Mouse (Mus musculus): ENCODE data around the gene Sh2b1. TPM values are rescaled to one million over a fixed set of nuclear protein-coding genes. Genes with fewer than 3 reads are reported as not detected.
A peak's percentile ranks its signal among the peaks of the same experiment; 100 is the strongest.

The Sh2b1 gene
- polyA plus RNA-seq, 1 experiment: 43.2 TPM

DNA sequence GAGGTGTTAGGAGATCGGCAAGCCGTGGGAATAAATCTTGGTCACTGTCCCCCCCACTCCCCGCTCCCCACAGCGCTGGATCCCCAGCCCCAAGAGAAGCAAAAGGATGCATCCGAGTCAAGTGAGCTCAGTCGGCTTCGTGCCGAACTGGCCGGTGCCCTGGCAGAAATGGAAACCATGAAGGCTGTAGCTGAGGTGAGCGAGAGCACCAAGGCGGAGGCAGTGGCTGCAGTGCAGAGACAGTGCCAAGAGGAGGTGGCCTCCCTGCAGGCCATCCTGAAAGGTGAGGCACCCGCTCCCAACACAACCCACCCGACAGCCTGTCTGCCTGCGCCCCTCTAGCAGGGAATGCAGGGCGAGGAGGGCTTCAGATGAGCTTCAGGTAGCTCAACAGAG is 45.7 kb downstream of the Sh2b1 start:
- 20% methylated on average over 15 of the region's 15 CpGs for WGBS
- no peak for DNase-seq (ENCODE audit: low read depth, low spot score)

DNA sequence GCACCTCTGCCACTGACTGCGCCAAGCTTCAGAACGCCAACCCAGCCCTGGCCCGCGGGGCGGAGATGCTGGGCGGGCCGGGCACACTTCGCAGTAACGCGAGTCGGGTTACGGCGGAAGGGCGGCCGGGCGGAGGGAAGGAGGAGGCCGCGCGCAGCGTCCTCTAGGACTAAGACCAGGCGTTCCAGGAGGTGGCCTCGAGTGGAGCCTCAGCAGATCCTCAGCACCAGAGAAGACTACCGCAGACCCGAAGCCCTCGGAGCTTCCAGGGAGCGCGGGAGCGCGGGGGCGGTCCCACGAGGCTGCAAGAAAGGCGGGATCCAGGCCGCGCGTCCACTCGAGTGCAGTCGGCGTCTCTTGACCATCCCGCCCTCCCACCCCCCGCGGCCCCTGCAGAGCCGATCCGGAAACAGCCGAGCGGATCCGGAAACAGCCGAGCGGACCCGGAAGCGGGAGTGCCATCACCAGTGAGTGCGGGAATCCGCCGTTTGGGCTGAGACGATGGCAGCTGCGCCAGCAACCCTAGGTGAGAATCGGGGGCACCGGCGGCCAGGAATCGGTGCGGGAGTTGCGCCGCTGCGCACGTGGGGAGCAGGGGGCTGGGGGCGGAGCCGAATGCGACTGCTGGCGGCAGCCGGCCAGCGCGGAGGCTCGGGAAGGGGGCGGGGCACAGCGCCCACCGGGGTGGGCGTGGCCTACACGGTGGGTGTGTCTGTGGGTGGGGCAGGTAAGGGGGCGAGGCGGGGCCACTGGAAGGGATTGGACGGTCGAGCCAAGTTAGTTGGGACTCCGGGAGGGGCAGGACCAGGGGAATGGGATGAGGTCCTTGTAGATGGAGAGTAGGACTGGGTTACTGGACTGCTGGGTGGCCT is 46.4 kb downstream of the Sh2b1 start, which contains the start of gene Rabep2:
Gene Rabep2, plus strand, starts transcription at position 129 of the 872 bp plus-strand sequence.
- DNase-seq (ENCODE audit: low read depth, low spot score): peak; percentile 60
- WGBS: under 1% methylated on average over 82 of the region's 82 CpGs

DNA sequence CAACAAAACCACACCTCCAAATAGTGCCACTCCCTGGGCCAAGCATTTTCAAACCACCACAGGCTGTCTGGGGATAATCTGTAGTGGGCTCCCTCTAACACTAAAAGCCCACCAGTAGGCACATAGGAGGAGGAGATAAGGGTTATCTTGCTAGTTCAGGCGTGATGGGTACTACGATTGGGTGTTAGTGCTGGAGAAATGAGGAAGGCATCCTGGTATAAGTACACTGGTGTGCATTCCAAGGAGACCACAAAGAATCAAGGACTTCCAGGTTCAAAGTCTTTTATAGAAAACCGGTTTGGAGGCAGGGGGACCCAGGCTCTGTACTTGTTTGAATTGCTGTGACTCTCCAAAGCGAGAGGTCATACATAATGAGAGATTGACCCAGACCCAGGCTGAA is 47.1 kb downstream of the Sh2b1 start:
- WGBS: 14% methylated on average over 4 of the region's 4 CpGs
- DNase-seq (ENCODE audit: low read depth, low spot score): no peak

DNA sequence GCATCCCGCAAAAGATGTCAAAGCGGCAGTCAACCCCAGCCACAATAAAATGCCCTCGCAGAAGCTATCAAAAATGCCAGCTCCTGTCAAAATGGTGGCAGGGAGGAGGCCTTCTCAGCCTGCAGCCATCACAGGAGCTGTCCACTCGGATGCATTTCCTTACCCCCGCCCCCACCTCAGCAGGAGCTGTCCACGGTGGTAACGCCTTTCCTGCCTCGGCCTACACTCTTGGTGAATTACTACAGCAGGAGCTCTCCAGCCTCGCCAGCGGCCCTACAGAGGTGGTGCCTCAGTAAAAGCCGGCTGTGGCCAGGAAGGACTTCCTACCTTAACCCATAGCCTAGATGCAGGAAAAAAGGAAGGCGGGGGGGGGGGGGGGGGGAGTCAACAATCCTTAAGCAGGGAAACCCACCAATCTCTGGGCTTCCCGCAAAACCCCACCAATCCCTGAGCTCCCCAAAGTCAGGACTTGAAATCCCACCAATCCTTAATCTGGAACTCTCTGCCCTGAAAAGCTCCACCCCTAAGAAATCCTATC is 47.8 kb downstream of the Sh2b1 start:
- WGBS: 68% methylated on average over 13 of the region's 13 CpGs
- DNase-seq (ENCODE audit: low read depth, low spot score): no peak

DNA sequence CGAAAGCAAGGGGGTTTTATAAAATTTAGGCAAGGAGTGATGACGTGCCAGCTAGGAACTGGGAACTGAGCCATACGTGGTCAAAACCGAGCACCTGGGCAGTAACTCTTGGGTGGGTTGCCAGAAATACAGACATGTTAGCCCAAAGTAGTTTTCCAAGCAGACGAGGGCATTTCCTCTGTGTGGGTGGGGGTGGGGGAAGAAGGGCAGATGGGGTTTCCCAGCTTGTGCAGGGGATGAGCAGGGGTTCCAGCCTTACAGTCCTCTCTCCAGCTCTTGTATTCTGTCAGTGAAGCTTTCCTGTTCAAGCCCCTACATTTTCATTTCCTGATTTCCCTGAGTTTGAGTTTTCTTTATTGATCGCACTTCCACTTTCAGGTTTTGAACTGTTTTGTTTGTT is 51.1 kb downstream of the Sh2b1 start:
- 75% methylated on average over 6 of the region's 6 CpGs for WGBS
- no peak for DNase-seq (ENCODE audit: low read depth, low spot score)

DNA sequence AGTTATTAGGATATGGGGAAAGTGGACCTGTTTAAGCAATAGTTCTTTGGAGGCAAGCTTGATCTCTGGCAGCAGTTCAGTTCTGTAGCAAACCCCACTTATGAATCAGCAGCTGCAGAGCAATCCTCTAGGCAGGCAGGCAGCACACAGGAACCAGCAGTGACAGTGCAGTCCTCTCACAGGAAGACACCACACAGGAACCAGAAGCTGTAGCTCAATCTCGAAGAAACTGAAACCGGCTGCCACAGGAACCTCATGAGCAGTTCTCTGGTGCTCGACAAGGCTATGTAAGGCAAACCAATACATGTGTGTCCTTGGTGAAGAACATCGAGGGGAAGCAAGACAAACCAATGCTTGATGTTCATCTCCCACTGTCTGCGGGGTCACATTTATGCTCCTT is 53.5 kb downstream of the Sh2b1 start:
- no peak for DNase-seq (ENCODE audit: low read depth, low spot score)
- WGBS: 78% methylated on average over 5 of the region's 5 CpGs

DNA sequence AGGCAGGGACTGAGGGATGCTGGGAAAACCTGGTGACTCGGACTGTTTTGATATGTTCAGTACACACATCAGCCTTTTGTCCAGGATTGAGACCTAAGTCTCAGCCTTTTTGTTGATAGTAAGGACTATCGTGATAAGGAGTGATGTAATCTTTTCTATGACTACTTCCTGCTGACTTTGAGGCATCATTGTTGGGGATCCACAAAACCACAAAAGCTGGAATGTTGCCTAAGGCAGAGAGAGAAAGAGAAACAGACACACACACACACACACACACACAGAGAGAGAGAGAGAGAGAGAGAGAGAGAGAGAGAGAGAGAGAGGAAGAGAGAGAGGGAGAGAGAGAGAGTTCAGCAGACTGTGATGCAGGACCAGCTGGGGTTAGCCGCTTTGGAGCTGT is 56.7 kb downstream of the Sh2b1 start:
- DNase-seq (ENCODE audit: low read depth, low spot score): no peak
- 33% methylated on average over 3 of the region's 3 CpGs for WGBS

DNA sequence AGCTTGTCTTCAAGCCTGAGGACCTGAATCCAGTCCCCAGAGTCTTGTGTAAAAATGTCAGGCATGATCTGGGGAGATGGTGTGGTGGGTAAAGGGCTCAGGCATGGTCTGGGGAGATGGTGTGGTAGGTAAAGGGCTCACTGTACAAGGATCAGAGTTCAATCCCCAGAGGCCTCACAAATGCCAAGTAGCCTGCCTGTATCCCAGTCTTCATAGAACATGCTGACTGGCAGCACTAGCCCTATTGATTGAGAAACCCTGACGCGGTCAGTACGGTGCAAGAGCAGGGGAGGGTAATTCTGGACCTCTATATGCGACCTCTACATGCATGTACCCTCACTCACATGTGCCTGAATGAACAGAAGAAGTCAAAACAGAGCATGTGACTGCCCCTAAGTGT is 57.6 kb downstream of the Sh2b1 start:
- DNase-seq (ENCODE audit: low read depth, low spot score): no peak

DNA sequence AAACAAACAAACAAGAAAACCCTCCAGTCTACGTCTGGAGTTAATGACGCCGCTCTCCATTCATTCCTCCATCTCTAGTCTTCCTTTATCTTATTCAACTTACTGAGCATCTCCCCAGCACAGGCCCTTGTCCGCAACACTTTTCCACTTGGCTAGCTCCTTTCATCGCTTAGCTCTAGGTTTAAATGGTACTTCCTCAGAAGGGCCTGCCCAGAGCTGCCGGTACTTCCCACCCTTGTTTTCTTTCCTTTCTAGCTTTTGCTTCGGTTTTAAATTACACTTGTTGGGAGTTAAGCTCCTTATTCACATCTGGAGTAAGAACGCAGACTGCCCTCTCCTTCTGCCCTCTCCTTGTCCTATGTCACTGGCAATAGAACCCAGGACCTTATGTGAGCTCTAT is 58.2 kb downstream of the Sh2b1 start:
- WGBS: 74% methylated on average over 8 of the region's 8 CpGs
- DNase-seq (ENCODE audit: low read depth, low spot score): no peak

More for the DNA sequence above, 57.6 kb downstream of the Sh2b1 start:
- 94% methylated on average over 4 of the region's 4 CpGs for WGBS

Other genes starting within 250 kb of the Sh2b1 start
- 12.2 and 12.5 TPM in 2 replicates for gene Sbk1, start 202.8 kb downstream of the Sh2b1 start, polyA plus RNA-seq (2012; rRNA removed)
- gene Lat, start 105.9 kb downstream of the Sh2b1 start, polyA plus RNA-seq (2012; rRNA removed): 19.2 and 19.4 TPM in 2 replicates
- 117 and 149 TPM in 2 replicates for gene Spns1, start 98.0 kb downstream of the Sh2b1 start, polyA plus RNA-seq (2012; rRNA removed)
- gene Nfatc2ip, start 78.7 kb downstream of the Sh2b1 start, polyA plus RNA-seq (2012; rRNA removed): 7.5 and 8.4 TPM in 2 replicates
- gene Cd19, start 60.5 kb downstream of the Sh2b1 start, polyA plus RNA-seq (2012; rRNA removed): 14.5 and 18.3 TPM in 2 replicates
- 16.5 and 17.4 TPM in 2 replicates for gene Rabep2, start 46.7 kb downstream of the Sh2b1 start, polyA plus RNA-seq (2012; rRNA removed)
- 0.30 and 3.6 TPM in 2 replicates for gene Atp2a1, start 12.3 kb downstream of the Sh2b1 start, polyA plus RNA-seq (2012; rRNA removed)
- 163 and 178 TPM in 2 replicates for gene Tufm, start 11.9 kb upstream of the Sh2b1 start, polyA plus RNA-seq (2012; rRNA removed)
- gene Atxn2l, start 28.0 kb upstream of the Sh2b1 start, polyA plus RNA-seq (2012; rRNA removed): 63.3 and 106 TPM in 2 replicates
- gene Eif3c, start 91.0 kb upstream of the Sh2b1 start, polyA plus RNA-seq (2012; rRNA removed): 89.5 and 103 TPM in 2 replicates
- 1.6 and 3.5 TPM in 2 replicates for gene Apobr, start 109.5 kb upstream of the Sh2b1 start, polyA plus RNA-seq (2012; rRNA removed)
- gene Cln3, start 110.4 kb upstream of the Sh2b1 start, polyA plus RNA-seq (2012; rRNA removed): 35.0 and 37.1 TPM in 2 replicates
- 0.16 and 0.37 TPM in 2 replicates for gene Il27, start 119.5 kb upstream of the Sh2b1 start, polyA plus RNA-seq (2012; rRNA removed)
- gene Nupr1, start 155.4 kb upstream of the Sh2b1 start, polyA plus RNA-seq (2012; rRNA removed): 37.6 and 54.5 TPM in 2 replicates
- gene Sgf29, start 173.9 kb upstream of the Sh2b1 start, polyA plus RNA-seq (2012; rRNA removed): 27.6 and 30.2 TPM in 2 replicates
- 8.5 and 9.5 TPM in 2 replicates for gene Sult1a1, start 201.0 kb upstream of the Sh2b1 start, polyA plus RNA-seq (2012; rRNA removed)
- gene Bola2, start 220.0 kb upstream of the Sh2b1 start, polyA plus RNA-seq (2012; rRNA removed): 49.0 and 63.3 TPM in 2 replicates
- 8.8 and 12.0 TPM in 2 replicates for gene Slx1b, start 220.4 kb upstream of the Sh2b1 start, polyA plus RNA-seq (2012; rRNA removed)
- gene Coro1a, start 232.4 kb upstream of the Sh2b1 start, polyA plus RNA-seq (2012; rRNA removed): 137 and 143 TPM in 2 replicates

Measured in large intestine, adult 2 months (tissue).